8 mouse cellular contexts compared by ENCODE assay signal in the genomic region with DNA sequence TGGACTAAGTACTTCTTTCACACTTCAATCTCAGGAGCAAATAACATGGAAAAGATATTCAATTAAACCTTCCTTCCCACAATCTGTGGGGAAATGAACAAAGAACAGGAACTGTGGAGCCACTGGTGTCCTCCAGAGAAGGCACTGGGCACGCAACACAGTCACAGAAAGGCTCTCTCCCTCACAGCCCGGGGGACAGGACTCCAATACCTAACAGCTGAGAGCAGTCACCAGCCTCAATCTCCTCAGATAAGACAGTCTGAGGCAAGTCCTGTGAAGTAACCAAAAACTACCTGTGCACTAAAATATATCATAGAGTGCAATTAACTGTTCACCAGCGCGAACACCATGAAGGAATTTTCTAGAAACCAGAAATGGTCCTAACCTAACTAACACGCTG. TPM values are rescaled to one million over a fixed set of nuclear protein-coding genes. Genes with fewer than 3 reads are reported as not detected.
DNase-seq lines count a peak whose midpoint lies in the region; ATAC-seq lines count a peak whose summit lies in the region.

No protein-coding gene starts in this region.

- 62% methylated on average over 5 of the region's 5 CpGs for WGBS in kidney, embryonic 15.5 days
- WGBS in embryonic facial prominence, embryonic 13.5 days = 64% methylated on average over 5 of the region's 5 CpGs
- 77% methylated on average over 5 of the region's 5 CpGs for WGBS in midbrain, embryonic 16.5 days

- H3K9me3 ChIP-seq in kidney, embryonic 15.5 days (replicated peaks) = no peaks in the 10 kb centered on the region
- H3K9me3 ChIP-seq in embryonic facial prominence, embryonic 13.5 days = no peaks in the 10 kb centered on the region
- H3K9me3 ChIP-seq in midbrain, embryonic 16.5 days (replicated peaks; ENCODE audit: control insufficient read depth, low read length, poor library complexity, severe bottlenecking) = no peaks in the 10 kb centered on the region

- ATAC-seq in kidney, embryonic 15.5 days (replicated peaks; ENCODE audit: low FRiP score) = no peak
- ATAC-seq in embryonic facial prominence, embryonic 13.5 days (ENCODE audit: insufficient number of reproducible peaks, insufficient read depth, low FRiP score, low TSS enrichment, low read depth) = no peak
- ATAC-seq in midbrain, embryonic 16.5 days = no peak
- ATAC-seq in megakaryocyte-erythroid progenitor cell, adult 5-6 weeks (replicated peaks; ENCODE audit: low FRiP score, low TSS enrichment, poor library complexity, severe bottlenecking) = no peak

- H3K9ac ChIP-seq in kidney, embryonic 15.5 days = 0 out of 2 replicates have a peak overlapping the region, but pooled peaks have one; percentile 62
- H3K9ac ChIP-seq in embryonic facial prominence, embryonic 13.5 days = no peak overlapping the region
- H3K9ac ChIP-seq in midbrain, embryonic 16.5 days (ENCODE audit: low read depth, low read length) = no peak overlapping the region; the same call in 1 of the 2 replicates

- H3K4me2 ChIP-seq in kidney, embryonic 15.5 days = peak overlapping the region; percentile 98
- H3K4me2 ChIP-seq in embryonic facial prominence, embryonic 13.5 days = peak overlapping the region; percentile 98
- peak overlapping the region; percentile 100 for H3K4me2 ChIP-seq in midbrain, embryonic 16.5 days (ENCODE audit: low read length)

- no peak for DNase-seq in kidney, adult 8-10 months
- DNase-seq in induced T-regulatory cell, adult 2 months (ENCODE audit: low read depth) = peak; percentile 51
- no peak for DNase-seq in gastrocnemius, postnatal 4 days (ENCODE audit: low spot score in 2 of 2)
- no peak for DNase-seq in spleen, postnatal 14 days (ENCODE audit: low spot score in 2 of 2)

- H3K4me1 ChIP-seq in kidney, embryonic 15.5 days = peaks cover 17% of the 10 kb centered on the region
- H3K4me1 ChIP-seq in embryonic facial prominence, embryonic 13.5 days = peaks cover 7% of the 10 kb centered on the region; the same call in 1 of the 2 replicates
- peaks cover 13% of the 10 kb centered on the region for H3K4me1 ChIP-seq in midbrain, embryonic 16.5 days (ENCODE audit: control insufficient read depth, insufficient read depth, low read length)

- peak overlapping the region; percentile 82; the same call in 1 of the 2 replicates for H3K4me3 ChIP-seq in kidney, embryonic 15.5 days (replicated peaks)
- peak overlapping the region; percentile 61 for H3K4me3 ChIP-seq in embryonic facial prominence, embryonic 13.5 days
- H3K4me3 ChIP-seq in midbrain, embryonic 16.5 days (ENCODE audit: low read depth, low read length) = peak overlapping the region; percentile 65

- H3K36me3 ChIP-seq in kidney, embryonic 15.5 days = no peaks in the 10 kb centered on the region
- H3K36me3 ChIP-seq in embryonic facial prominence, embryonic 13.5 days = no peaks in the 10 kb centered on the region
- no peaks in the 10 kb centered on the region for H3K36me3 ChIP-seq in midbrain, embryonic 16.5 days (ENCODE audit: control insufficient read depth, insufficient read depth, low read length)

- H3K27ac ChIP-seq in kidney, embryonic 15.5 days = no peak overlapping the region
- H3K27ac ChIP-seq in embryonic facial prominence, embryonic 13.5 days = 0 out of 2 replicates have a peak overlapping the region, but pooled peaks have one; percentile 33
- H3K27ac ChIP-seq in midbrain, embryonic 16.5 days (ENCODE audit: low read length) = no peak overlapping the region

- H3K27me3 ChIP-seq in kidney, embryonic 15.5 days = peaks cover 12% of the 10 kb centered on the region; the same call in 1 of the 2 replicates
- H3K27me3 ChIP-seq in embryonic facial prominence, embryonic 13.5 days = peaks cover 11% of the 10 kb centered on the region; the same call in 1 of the 2 replicates
- H3K27me3 ChIP-seq in midbrain, embryonic 16.5 days (ENCODE audit: control insufficient read depth, insufficient read depth, low read depth, low read length) = peaks cover 8% of the 10 kb centered on the region

RNA-seq across cellular contexts. Expression of gene Itpr2, which starts 1.3 kb away (rescaled TPM):
- polyA plus RNA-seq in kidney, embryonic 15.5 days (2015; fragmentation: Nextera tagmentation; extraction: Ambion mirVana) = 11.6 and 15.0 TPM in 2 replicates
- 8.8 and 9.3 TPM in 2 replicates for polyA plus RNA-seq in embryonic facial prominence, embryonic 13.5 days (2015; fragmentation: Nextera tagmentation; extraction: Ambion mirVana)
- 6.9 and 9.0 TPM in 2 replicates for polyA plus RNA-seq in midbrain, embryonic 16.5 days (2015; fragmentation: Nextera tagmentation; extraction: Ambion mirVana)
- 10 to 100 TPM; 18.9 to 22.3 TPM for total RNA-seq in gastrocnemius, postnatal 4 days (2021)
- total RNA-seq in megakaryocyte-erythroid progenitor cell, adult 5-6 weeks (2014; fragmentation: Nextera tagmentation) = 10.1 and 14.2 TPM in 2 replicates
- 8.6 and 9.3 TPM in 2 replicates for total RNA-seq in megakaryocyte-erythroid progenitor cell, adult 5-6 weeks (2017)
